Mouse (Mus musculus) cortical plate, adult 2 months (tissue): ENCODE measurements around the gene Adpgk. TPM values are rescaled to one million over a fixed set of nuclear protein-coding genes. Genes with fewer than 3 reads are reported as not detected.
A peak's percentile ranks its signal among the peaks of the same experiment; 100 is the strongest.

Source experiments
- H3K27ac ChIP-seq: fragments of 200-500 bp; 2 replicates; pipeline ENCODE4 v1.5.1; 2012; ENCODE audit warnings: low read length, control low read depth, inconsistent platforms; ENCODE audit not compliant: insufficient read depth
- H3K4me1 ChIP-seq: fragments of 200-500 bp; 2 replicates; pipeline ENCODE4 v1.6.1; 2011; ENCODE audit warnings: low read length; ENCODE audit not compliant: control insufficient read depth, insufficient read depth
- H3K4me3 ChIP-seq: fragments of 200-500 bp; 2 replicates; pipeline ENCODE4 v1.5.1; 2011; ENCODE audit warnings: mild to moderate bottlenecking, low read length, control low read depth; ENCODE audit not compliant: insufficient read depth
- CTCF ChIP-seq: fragments of 200-500 bp; IDR thresholded peaks from 2 replicates; pipeline ENCODE4 v1.5.1; 2011; ENCODE audit warnings: mild to moderate bottlenecking, control low read depth, low read length; ENCODE audit not compliant: insufficient read depth; ENCODE audit errors: extremely low read depth
- POLR2A ChIP-seq: fragments of 200-500 bp; IDR thresholded peaks from 2 replicates; pipeline ENCODE4 v1.6.1; 2011; ENCODE audit warnings: mild to moderate bottlenecking, low read length, control low read depth; ENCODE audit not compliant: insufficient read depth; ENCODE audit errors: extremely low read depth
- polyA plus RNA-seq: library from polyadenylated mRNA; depleted of rRNA; stranded (reverse); fragments of >200 nt; gene quantifications from 2 replicates; pipeline ENCODE4 v1.2.3, GENCODE M21; 2012; rRNA removed

Adpgk gene
- 16.3 and 17.2 TPM in 2 replicates for polyA plus RNA-seq

GRCm38 (mm10) chr9:59290957-59291687, at the start of gene Adpgk:
Gene Adpgk (plus strand): TSS chr9:59291558.
- Histone ChIP-seq H3K27ac (peak within 1 kb of the TSS; percentile 24), H3K4me3 (peak within 1 kb of the TSS; percentile 43)
- peak; percentile 39 for TF ChIP-seq CTCF
- TF ChIP-seq POLR2A: peak; percentile 94

GRCm38 (mm10) chr9:59245181-59245580, 46.2 kb upstream of the Adpgk start:
- TF ChIP-seq CTCF (no peak), POLR2A (no peak)
- Histone ChIP-seq H3K4me1 (no peaks in the 10 kb centered on the region), H3K27ac (no peak overlapping the region), H3K4me3 (no peak overlapping the region)

More at GRCm38 (mm10) chr9:59290957-59291687, at the start of gene Adpgk:
- H3K4me1 ChIP-seq: peaks cover 5% of the 10 kb centered on the region; the same call in 1 of the 2 replicates

- Histone ChIP-seq H3K4me3 (no peak overlapping the region), H3K4me1 (no peaks in the 10 kb centered on the region), H3K27ac (no peak overlapping the region)
- TF ChIP-seq CTCF (no peak), POLR2A (no peak)
Measured at GRCm38 (mm10) chr9:59246456-59247029, 44.8 kb upstream of the Adpgk start.

- Histone ChIP-seq H3K27ac (no peak overlapping the region), H3K4me3 (no peak overlapping the region), H3K4me1 (no peaks in the 10 kb centered on the region)
- no peak for TF ChIP-seq CTCF
- no peak for TF ChIP-seq POLR2A
Measured at GRCm38 (mm10) chr9:59249359-59249758, 42.0 kb upstream of the Adpgk start.

- no peak for TF ChIP-seq POLR2A
- TF ChIP-seq CTCF: no peak
- Histone ChIP-seq H3K4me1 (no peaks in the 10 kb centered on the region), H3K4me3 (no peak overlapping the region), H3K27ac (no peak overlapping the region)
Measured at GRCm38 (mm10) chr9:59250272-59250671, 41.1 kb upstream of the Adpgk start.

- TF ChIP-seq POLR2A (no peak), CTCF (no peak)
- no peak overlapping the region for H3K4me3 ChIP-seq
- H3K4me1 ChIP-seq: no peaks in the 10 kb centered on the region
Measured at GRCm38 (mm10) chr9:59254716-59255421, 36.5 kb upstream of the Adpgk start.

GRCm38 (mm10) chr9:59259806-59260454, 31.4 kb upstream of the Adpgk start:
- TF ChIP-seq POLR2A (no peak), CTCF (no peak)
- Histone ChIP-seq H3K4me3 (no peak overlapping the region), H3K4me1 (no peaks in the 10 kb centered on the region), H3K27ac (no peak overlapping the region)

More at GRCm38 (mm10) chr9:59254716-59255421, 36.5 kb upstream of the Adpgk start:
- H3K27ac ChIP-seq: no peak overlapping the region

- H3K27ac ChIP-seq: no peak overlapping the region
- H3K4me3 ChIP-seq: no peak overlapping the region
- TF ChIP-seq POLR2A (no peak), CTCF (peak; percentile 39)
- no peaks in the 10 kb centered on the region for H3K4me1 ChIP-seq
Measured at GRCm38 (mm10) chr9:59266332-59266731, 25.0 kb upstream of the Adpgk start.

- TF ChIP-seq CTCF (peak; percentile 70), POLR2A (no peak)
Measured at GRCm38 (mm10) chr9:59269728-59270127, 21.6 kb upstream of the Adpgk start.

More at GRCm38 (mm10) chr9:59269728-59270127, 21.6 kb upstream of the Adpgk start:
- Histone ChIP-seq H3K4me3 (no peak overlapping the region), H3K4me1 (no peaks in the 10 kb centered on the region), H3K27ac (no peak overlapping the region)
